Mouse (Mus musculus) neutrophil, adult 59 days (primary cell): ENCODE results near the gene Ppp1r14c. TPM values are rescaled to one million over a fixed set of nuclear protein-coding genes. Genes with fewer than 3 reads are reported as not detected.

Experiments used
- total RNA-seq, 2 experiments: library from RNA; stranded (reverse); gene quantifications; 1 replicate in 1 of 2; 2 replicates in 1 of 2; pipeline ENCODE4 v1.2.4; 2023

Ppp1r14c gene
- under 1 TPM in 1 of 2 experiments, not detected in 1; 0.22 TPM for total RNA-seq

DNA sequence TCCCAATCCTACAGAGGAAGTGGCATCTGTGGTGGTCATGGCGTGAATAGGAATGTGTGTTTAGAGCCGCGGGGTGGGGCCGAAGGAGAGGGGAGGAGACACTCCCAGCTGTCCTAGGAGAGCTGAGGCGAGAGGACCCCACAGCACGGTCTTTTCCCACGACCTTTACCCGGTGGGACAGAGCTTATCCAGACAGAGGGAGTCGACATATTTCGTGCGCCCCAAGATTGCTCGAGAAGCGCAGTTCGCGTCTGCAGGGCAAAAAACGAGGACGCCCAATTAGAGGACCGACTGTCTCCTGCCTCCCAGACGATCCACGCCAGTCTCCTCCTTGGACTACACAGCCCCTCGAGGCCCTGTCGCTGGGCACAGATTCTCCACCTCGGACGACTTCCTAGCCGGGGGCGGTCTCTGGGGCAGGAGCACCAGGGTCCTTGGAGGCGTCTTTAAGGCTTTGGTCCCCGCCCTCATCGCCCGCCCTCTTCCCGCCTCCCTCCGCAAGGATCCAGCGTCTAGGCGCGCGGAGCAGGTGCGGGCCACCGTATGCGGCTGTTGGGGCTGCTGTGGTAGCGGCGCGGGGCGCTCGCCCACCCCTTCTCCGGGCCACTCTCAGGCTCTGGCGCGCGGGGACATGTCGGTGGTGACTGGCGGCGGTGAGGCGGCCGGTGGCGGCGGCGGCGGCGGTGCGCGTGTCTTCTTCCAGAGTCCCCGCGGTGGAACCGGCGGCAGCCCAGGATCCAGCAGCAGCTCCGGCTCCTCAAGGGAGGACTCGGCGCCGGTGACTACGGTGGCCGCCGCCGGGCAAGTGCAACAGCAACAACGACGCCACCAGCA lies at the start of gene Ppp1r14c:
TSS of gene Ppp1r14c (plus strand) at position 22 of the 834 bp plus-strand sequence.

Other genes starting within 250 kb of the Ppp1r14c start
- gene H60c, start 98.3 kb upstream of the Ppp1r14c start, total RNA-seq = not detected
- not detected for gene Iyd, start 174.2 kb downstream of the Ppp1r14c start, total RNA-seq